Mouse (Mus musculus) neural tube, embryonic 11.5 days (tissue): ENCODE data around the gene Cxcr2. TPM values are rescaled to one million over a fixed set of nuclear protein-coding genes. Genes with fewer than 3 reads are reported as not detected.

Experiments used
- ATAC-seq: fragments of 200-750 bp; cut with Nextera tagmentation; 2 replicates; pipeline ENCODE4 v1.8.0; 2017; ENCODE audit warnings: moderate number of reproducible peaks, mild to moderate bottlenecking, moderate TSS enrichment, moderate library complexity; ENCODE audit not compliant: insufficient read depth, low FRiP score, low TSS enrichment
- DNase-seq: peaks from one replicate; pipeline ENCODE4 v3.0.0-alpha.2; 2015; ENCODE audit warnings: low spot score
- H3K27ac ChIP-seq: fragments of 300-500 bp; sonication (generic); 2 replicates; pipeline ENCODE4 v1.5.1; 2014; ENCODE audit warnings: low read depth, mild to moderate bottlenecking, low read length
- H3K27me3 ChIP-seq: fragments of 300-500 bp; sonication (generic); 2 replicates; pipeline ENCODE4 v1.6.1; 2014; ENCODE audit warnings: mild to moderate bottlenecking, low read length, mixed read lengths; ENCODE audit not compliant: control insufficient read depth, insufficient read depth
- H3K36me3 ChIP-seq: fragments of 300-500 bp; sonication (generic); 2 replicates; pipeline ENCODE4 v1.6.1; 2014; ENCODE audit warnings: mild to moderate bottlenecking, low read length, moderate library complexity, mixed read lengths; ENCODE audit not compliant: control insufficient read depth, insufficient read depth
- H3K4me1 ChIP-seq: fragments of 300-500 bp; sonication (generic); 2 replicates; pipeline ENCODE4 v1.6.1; 2014; ENCODE audit warnings: low read length, mixed read lengths; ENCODE audit not compliant: control insufficient read depth, insufficient read depth
- H3K4me2 ChIP-seq: fragments of 300-500 bp; sonication (generic); 2 replicates; pipeline ENCODE4 v1.6.1; 2014; ENCODE audit warnings: low read depth, mild to moderate bottlenecking, moderate library complexity
- H3K4me3 ChIP-seq: fragments of 300-500 bp; sonication (generic); 2 replicates; pipeline ENCODE4 v1.5.1; 2014; ENCODE audit warnings: low read depth, low read length
- H3K9ac ChIP-seq: fragments of 300-500 bp; sonication (generic); 2 replicates; pipeline ENCODE4 v1.6.1; 2014; ENCODE audit warnings: mild to moderate bottlenecking, low read length
- H3K9me3 ChIP-seq: fragments of 300-500 bp; sonication (generic); 2 replicates; pipeline ENCODE4 v1.6.1; 2016; ENCODE audit warnings: low read length; ENCODE audit not compliant: control insufficient read depth
- WGBS: fragments of 180-500 bp; shearing (Covaris S2); extraction: QIAGEN DNeasy Blood & Tissue Kit; methylation state at CpG from one replicate; pipeline ENCODE4 v1.1.7; 2014; 5-methylcytosine and 5-hydroxymethylcytosine counted together
- polyA plus RNA-seq: library from polyadenylated mRNA; unstranded; fragments of >200 nt; fragmentation: Nextera tagmentation; extraction: Ambion mirVana; gene quantifications from 2 replicates; pipeline ENCODE4 v1.2.1, GENCODE M21; 2014

Cxcr2 gene
- polyA plus RNA-seq, 1 experiment from 2014 or later: 0.24 TPM

DNA sequence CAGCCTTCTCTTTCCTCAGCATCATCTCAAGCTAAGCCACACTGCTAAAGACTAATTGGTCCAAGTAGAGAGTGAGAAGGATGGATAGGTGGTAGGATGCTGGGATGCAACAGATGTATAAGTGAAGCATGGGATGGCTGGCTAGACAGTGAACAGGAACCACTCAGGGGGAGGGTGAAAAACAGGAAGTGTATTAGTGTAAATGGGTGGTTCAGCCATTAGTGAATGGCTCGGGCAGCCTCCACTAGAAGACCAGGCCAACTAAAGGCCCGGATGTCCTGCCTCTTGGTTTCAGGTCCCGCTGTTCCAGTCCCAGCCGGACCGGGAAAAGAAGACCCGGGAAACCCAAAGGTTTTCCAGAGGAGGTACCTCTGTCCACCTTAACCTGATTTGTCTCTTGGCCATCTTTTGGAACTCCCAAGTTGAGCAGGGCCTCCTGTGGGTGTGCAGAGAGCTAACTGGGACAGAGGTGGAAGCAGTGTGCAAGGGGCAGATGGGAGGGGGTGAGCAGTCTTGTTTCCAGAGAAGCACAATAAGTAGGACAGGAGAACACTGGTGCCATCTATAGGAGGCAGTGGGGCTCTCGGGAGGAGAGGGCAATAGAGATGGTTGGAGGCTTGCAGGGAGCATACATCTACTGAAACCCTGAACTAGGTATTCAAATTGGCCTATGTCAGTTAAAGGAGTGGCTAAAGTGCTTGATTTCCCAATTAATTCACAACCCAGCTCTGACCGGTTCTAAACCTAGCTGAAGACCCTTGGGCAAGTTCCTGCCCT lies 22.7 kb upstream of the Cxcr2 start:
- WGBS: 89% methylated on average over 8 of the region's 8 CpGs
- H3K27me3 ChIP-seq: no peaks in the 10 kb centered on the region

DNA sequence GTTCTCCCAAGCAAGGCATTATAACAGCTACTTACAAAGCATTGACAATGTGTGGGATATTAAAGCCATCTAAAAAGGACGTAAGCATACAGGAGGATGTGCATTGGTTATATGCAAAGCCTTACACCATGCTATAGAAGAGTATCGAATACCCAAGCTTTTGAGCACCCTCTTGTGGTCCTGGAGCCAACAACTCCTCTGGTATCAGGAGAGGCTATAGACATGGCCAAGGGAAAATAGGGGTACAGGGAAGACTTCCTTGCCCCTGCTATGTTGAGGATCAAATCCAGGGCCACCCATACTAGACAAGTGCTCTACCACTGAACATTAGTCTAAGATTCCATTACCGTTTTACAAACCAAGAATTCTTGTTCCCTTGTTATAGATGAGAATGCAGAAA lies 21.8 kb upstream of the Cxcr2 start:
- ATAC-seq: no peak
- WGBS: 71% methylated on average over 3 of the region's 3 CpGs

More for the DNA sequence above, 22.7 kb upstream of the Cxcr2 start:
- Histone ChIP-seq H3K36me3 (no peaks in the 10 kb centered on the region), H3K27ac (no peak overlapping the region), H3K9me3 (no peaks in the 10 kb centered on the region), H3K9ac (no peak overlapping the region), H3K4me1 (no peaks in the 10 kb centered on the region), H3K4me2 (no peak overlapping the region), H3K4me3 (no peak overlapping the region)
- DNase-seq (no peak), ATAC-seq (no peak)

DNA sequence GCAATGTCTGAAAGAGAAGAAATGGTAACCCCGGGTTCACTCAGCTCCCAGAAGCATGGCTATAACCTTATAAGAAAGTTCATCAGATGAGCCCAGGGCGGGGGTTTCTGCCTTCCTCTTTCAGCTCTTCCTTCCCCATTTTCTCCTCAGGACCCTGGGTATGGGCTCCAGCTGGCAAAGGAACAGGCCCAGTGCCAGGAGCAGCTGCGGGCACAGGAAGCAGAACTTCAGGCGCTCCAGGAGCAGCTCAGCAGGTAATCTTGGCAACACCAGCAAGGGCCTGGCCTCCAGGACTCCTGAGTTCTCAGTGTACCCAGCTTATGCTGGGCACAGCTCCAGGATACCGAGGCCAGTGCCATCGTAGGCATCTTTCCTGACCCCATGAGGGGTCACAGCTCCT lies 19.8 kb upstream of the Cxcr2 start:
- Histone ChIP-seq H3K4me2 (no peak overlapping the region), H3K4me3 (no peak overlapping the region)
- ATAC-seq: no peak

More for the DNA sequence above, 21.8 kb upstream of the Cxcr2 start:
- no peak overlapping the region for H3K27ac ChIP-seq
- no peak overlapping the region for H3K4me2 ChIP-seq
- H3K27me3 ChIP-seq: no peaks in the 10 kb centered on the region
- no peaks in the 10 kb centered on the region for H3K9me3 ChIP-seq
- no peaks in the 10 kb centered on the region for H3K36me3 ChIP-seq
- H3K4me1 ChIP-seq: no peaks in the 10 kb centered on the region
- no peak overlapping the region for H3K4me3 ChIP-seq
- DNase-seq: no peak
- H3K9ac ChIP-seq: no peak overlapping the region

GRCm38 (mm10) chr1:74135326-74135950 lies 18.4 kb upstream of the Cxcr2 start:
- ATAC-seq (no peak), DNase-seq (no peak)
- H3K9ac ChIP-seq: no peak overlapping the region
- no peaks in the 10 kb centered on the region for H3K4me1 ChIP-seq
- no peaks in the 10 kb centered on the region for H3K27me3 ChIP-seq
- H3K4me3 ChIP-seq: no peak overlapping the region
- no peaks in the 10 kb centered on the region for H3K36me3 ChIP-seq
- H3K4me2 ChIP-seq: no peak overlapping the region
- H3K9me3 ChIP-seq: no peaks in the 10 kb centered on the region
- 80% methylated on average over 6 of the region's 6 CpGs for WGBS
- H3K27ac ChIP-seq: no peak overlapping the region

More for the DNA sequence above, 19.8 kb upstream of the Cxcr2 start:
- WGBS: 78% methylated on average over 6 of the region's 6 CpGs
- H3K27ac ChIP-seq: no peak overlapping the region
- DNase-seq: no peak
- no peaks in the 10 kb centered on the region for H3K9me3 ChIP-seq
- H3K4me1 ChIP-seq: no peaks in the 10 kb centered on the region
- no peak overlapping the region for H3K9ac ChIP-seq
- H3K36me3 ChIP-seq: no peaks in the 10 kb centered on the region
- no peaks in the 10 kb centered on the region for H3K27me3 ChIP-seq

DNA sequence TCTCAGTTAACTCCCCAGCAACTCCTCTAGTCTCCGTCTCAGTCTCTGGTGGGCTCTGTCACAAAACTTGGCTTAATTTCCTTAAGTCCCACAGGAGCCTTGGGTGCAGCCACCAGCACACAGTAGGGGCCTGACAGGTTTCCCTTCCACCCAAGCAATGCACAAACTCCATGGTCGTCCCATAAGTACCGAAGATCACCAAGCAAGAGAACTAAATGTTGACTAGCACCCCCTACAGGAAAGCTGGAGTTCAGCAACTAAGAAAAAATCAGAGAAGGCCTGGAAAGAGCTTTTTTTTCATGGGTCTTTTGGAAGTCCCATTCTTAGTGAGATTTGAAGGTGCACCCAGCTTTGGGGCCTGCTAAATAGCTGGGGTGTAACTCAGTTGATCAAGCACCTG lies 14.4 kb upstream of the Cxcr2 start:
- no peak overlapping the region for H3K27ac ChIP-seq
- H3K9me3 ChIP-seq: no peaks in the 10 kb centered on the region
- H3K4me2 ChIP-seq: no peak overlapping the region
- ATAC-seq (no peak), DNase-seq (no peak)
- H3K4me1 ChIP-seq: no peaks in the 10 kb centered on the region
- WGBS: 64% methylated on average over 3 of the region's 3 CpGs
- H3K27me3 ChIP-seq: no peaks in the 10 kb centered on the region
- H3K9ac ChIP-seq: no peak overlapping the region
- H3K4me3 ChIP-seq: no peak overlapping the region
- H3K36me3 ChIP-seq: no peaks in the 10 kb centered on the region

- Histone ChIP-seq H3K27ac (no peak overlapping the region), H3K9ac (no peak overlapping the region), H3K36me3 (no peaks in the 10 kb centered on the region), H3K4me3 (no peak overlapping the region), H3K9me3 (no peaks in the 10 kb centered on the region), H3K4me2 (no peak overlapping the region), H3K27me3 (no peaks in the 10 kb centered on the region), H3K4me1 (no peaks in the 10 kb centered on the region)
- DNase-seq (no peak), ATAC-seq (no peak)
- 87% methylated on average over 8 of the region's 8 CpGs for WGBS
Measured at GRCm38 (mm10) chr1:74141781-74142180, 12.0 kb upstream of the Cxcr2 start.

GRCm38 (mm10) chr1:74149106-74149885 lies 4.5 kb upstream of the Cxcr2 start:
- 91% methylated on average over 6 of the region's 6 CpGs for WGBS
- Histone ChIP-seq H3K4me3 (no peak overlapping the region), H3K27ac (no peak overlapping the region), H3K27me3 (no peaks in the 10 kb centered on the region), H3K4me1 (no peaks in the 10 kb centered on the region), H3K4me2 (no peak overlapping the region), H3K9ac (no peak overlapping the region), H3K9me3 (no peaks in the 10 kb centered on the region), H3K36me3 (no peaks in the 10 kb centered on the region)
- ATAC-seq: no peak
- no peak for DNase-seq

DNA sequence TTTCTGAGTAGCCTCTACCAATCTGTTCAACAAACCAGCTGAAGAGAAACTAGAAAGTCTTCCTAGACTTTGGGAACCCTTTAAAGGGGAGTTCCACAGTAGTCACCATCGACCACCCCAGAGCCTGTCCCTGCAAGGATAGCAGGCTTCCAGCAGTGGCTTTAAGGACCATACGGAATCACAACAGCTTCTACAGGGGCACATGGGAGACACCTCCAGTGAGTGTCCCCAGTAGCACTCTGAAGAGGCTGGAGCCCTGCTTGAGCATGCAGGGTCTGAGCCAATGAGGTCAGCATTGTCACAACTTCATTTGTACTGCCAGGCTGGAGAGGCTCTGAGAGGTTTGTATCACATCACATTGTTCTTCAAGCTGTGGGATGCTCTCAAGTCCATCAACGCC lies 3.7 kb upstream of the Cxcr2 start:
- WGBS: 84% methylated on average over 3 of the region's 3 CpGs
- H3K9ac ChIP-seq: no peak overlapping the region
- H3K27ac ChIP-seq: no peak overlapping the region
- H3K9me3 ChIP-seq: no peaks in the 10 kb centered on the region
- H3K27me3 ChIP-seq: no peaks in the 10 kb centered on the region
- H3K36me3 ChIP-seq: no peaks in the 10 kb centered on the region
- no peak for ATAC-seq
- no peak overlapping the region for H3K4me3 ChIP-seq
- H3K4me1 ChIP-seq: no peaks in the 10 kb centered on the region
- no peak for DNase-seq
- no peak overlapping the region for H3K4me2 ChIP-seq
